Mouse (Mus musculus): ENCODE data around the gene Trpc3.
"Not testable (repeated sequence)": the region's sequence is repeated elsewhere in the genome, so short reads cannot be mapped to it uniquely, and the experiment has no call there.

Trpc3 gene

GRCm38 (mm10) chr3:36599773-36600172 lies 90.2 kb downstream of the Trpc3 start:
- in situ Hi-C loops (cut with MboI): not testable (repeated sequence)

- in situ Hi-C loops (cut with MboI): no loop called here
Measured at GRCm38 (mm10) chr3:36598811-36599210, 91.2 kb downstream of the Trpc3 start.

- in situ Hi-C loops (cut with MboI): no loop called here
Measured at GRCm38 (mm10) chr3:36571827-36572378, 118.1 kb downstream of the Trpc3 start, which contains the start of gene Ccna2. Gene Ccna2, minus strand, starts transcription at chr3:36572150.

GRCm38 (mm10) chr3:36571361-36571826 lies 118.6 kb downstream of the Trpc3 start:
- in situ Hi-C loops (cut with MboI): no loop called here
